Mouse (Mus musculus): ENCODE data around the gene Mdh1b. TPM values are rescaled to one million over a fixed set of nuclear protein-coding genes. Genes with fewer than 3 reads are reported as not detected.

Gene Mdh1b
- polyA plus RNA-seq, 1 experiment = not detected

- Histone ChIP-seq H3K36me3 (replicated peaks; ENCODE audit: low read length) (no peaks in the 10 kb centered on the region), H3K9me3 (0 out of 2 replicates have a peak, but pooled peaks cover 3% of the 10 kb centered on the region), H3K27me3 (replicated peaks) (peaks cover 19% of the 10 kb centered on the region), H3K4me1 (peaks cover 6% of the 10 kb centered on the region; the same call in 1 of the 2 replicates), H3K4me3 (replicated peaks) (no peak overlapping the region)
- TF ChIP-seq GATA1 (IDR thresholded peaks at IDR 0.05; ENCODE audit: borderline replicate concordance, low read length) (no peak), FLI1 (IDR thresholded peaks at IDR 0.05; ENCODE audit: low read length) (no peak)
These were observed 62.7 kb downstream of the Mdh1b start for GRCm38 (mm10) chr1:63667201-63667948.

- TF ChIP-seq FLI1 (IDR thresholded peaks at IDR 0.05; ENCODE audit: low read length) (no peak), GATA1 (IDR thresholded peaks at IDR 0.05; ENCODE audit: borderline replicate concordance, low read length) (no peak)
- Histone ChIP-seq H3K9me3 (0 out of 2 replicates have a peak, but pooled peaks cover 3% of the 10 kb centered on the region), H3K36me3 (replicated peaks; ENCODE audit: low read length) (no peaks in the 10 kb centered on the region), H3K27me3 (replicated peaks) (peaks cover 19% of the 10 kb centered on the region), H3K4me3 (replicated peaks) (no peak overlapping the region), H3K4me1 (peaks cover 6% of the 10 kb centered on the region; the same call in 1 of the 2 replicates)
These were observed 64.0 kb downstream of the Mdh1b start for GRCm38 (mm10) chr1:63666089-63666488.

- Histone ChIP-seq H3K9me3 (no peaks in the 10 kb centered on the region), H3K4me1 (no peaks in the 10 kb centered on the region), H3K27me3 (replicated peaks) (peaks cover 6% of the 10 kb centered on the region), H3K4me3 (replicated peaks) (no peak overlapping the region), H3K36me3 (replicated peaks; ENCODE audit: low read length) (no peaks in the 10 kb centered on the region)
- no peak for TF ChIP-seq FLI1 (IDR thresholded peaks at IDR 0.05; ENCODE audit: low read length)
- no peak for TF ChIP-seq GATA1 (IDR thresholded peaks at IDR 0.05; ENCODE audit: borderline replicate concordance, low read length)
These were observed 70.5 kb downstream of the Mdh1b start for GRCm38 (mm10) chr1:63659591-63659990.

- Histone ChIP-seq H3K36me3 (replicated peaks; ENCODE audit: low read length) (no peaks in the 10 kb centered on the region), H3K4me1 (no peaks in the 10 kb centered on the region)
- TF ChIP-seq FLI1 (IDR thresholded peaks at IDR 0.05; ENCODE audit: low read length) (no peak), GATA1 (IDR thresholded peaks at IDR 0.05; ENCODE audit: borderline replicate concordance, low read length) (no peak)
These were observed 72.1 kb downstream of the Mdh1b start for GRCm38 (mm10) chr1:63658016-63658415.

More at GRCm38 (mm10) chr1:63658016-63658415, 72.1 kb downstream of the Mdh1b start:
- no peak overlapping the region for H3K4me3 ChIP-seq (replicated peaks)
- no peaks in the 10 kb centered on the region for H3K9me3 ChIP-seq
- peaks cover 2% of the 10 kb centered on the region for H3K27me3 ChIP-seq (replicated peaks)

Other genes starting within 250 kb of the Mdh1b start
- gene Gm39653, start 114.3 kb downstream of the Mdh1b start, polyA plus RNA-seq (2012; ENCODE audit: insufficient read depth, low replicate concordance) = not detected in 2 replicates
- gene Dytn, start 43.4 kb downstream of the Mdh1b start, polyA plus RNA-seq (2012; ENCODE audit: insufficient read depth, low replicate concordance) = not detected in 2 replicates
- gene Fastkd2, start 296 bp upstream of the Mdh1b start, polyA plus RNA-seq (2012; ENCODE audit: insufficient read depth, low replicate concordance) = 0.51 TPM in 1 of 2 replicates, not detected in the other
- gene 4933402D24Rik, start 38.9 kb upstream of the Mdh1b start, polyA plus RNA-seq (2012; ENCODE audit: insufficient read depth, low replicate concordance) = not detected in 2 replicates